Mouse (Mus musculus): Measurements from ENCODE around the gene 9530053A07Rik. TPM values are rescaled to one million over a fixed set of nuclear protein-coding genes. Genes with fewer than 3 reads are reported as not detected.

Gene 9530053A07Rik
- polyA plus RNA-seq, 1 experiment from 2014 or later = 0.03 TPM

GRCm38 (mm10) chr7:28196528-28196927 is 67.3 kb downstream of the 9530053A07Rik start:
- peaks cover 46% of the 10 kb centered on the region for H3K36me3 ChIP-seq

DNA sequence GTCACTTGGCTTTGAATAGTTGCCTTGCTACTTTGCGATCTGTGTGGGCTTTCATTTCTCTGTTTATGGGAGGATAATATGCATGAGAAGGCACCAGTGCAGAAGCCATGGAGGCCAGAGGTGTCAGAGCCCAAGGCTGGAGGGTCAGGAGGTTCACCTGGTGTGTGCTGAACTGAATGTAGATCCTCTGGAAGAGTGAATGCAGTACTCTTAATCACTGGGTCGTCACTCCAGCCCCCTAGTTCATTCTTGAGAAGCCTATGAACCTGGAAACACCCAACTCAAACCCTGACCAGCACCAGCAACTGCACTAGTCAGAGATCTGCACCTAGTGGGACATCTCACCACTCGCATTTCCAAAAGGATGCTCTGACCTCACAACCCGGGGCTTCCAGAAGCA is 69.8 kb downstream of the 9530053A07Rik start:
- no peak overlapping the region for H3K27ac ChIP-seq (replicated peaks)

More at GRCm38 (mm10) chr7:28196528-28196927, 67.3 kb downstream of the 9530053A07Rik start:
- Histone ChIP-seq H3K27me3 (no peaks in the 10 kb centered on the region), H3K27ac (replicated peaks) (no peak overlapping the region), H3K9me3 (replicated peaks) (no peaks in the 10 kb centered on the region), H3K4me3 (replicated peaks) (no peak overlapping the region), H3K4me2 (replicated peaks) (no peak overlapping the region), H3K9ac (no peak overlapping the region), H3K4me1 (no peaks in the 10 kb centered on the region)
- ATAC-seq (ENCODE audit: insufficient number of reproducible peaks, low FRiP score, low TSS enrichment, low read depth) = no peak
- WGBS = 69% methylated on average over 14 of the region's 14 CpGs

DNA sequence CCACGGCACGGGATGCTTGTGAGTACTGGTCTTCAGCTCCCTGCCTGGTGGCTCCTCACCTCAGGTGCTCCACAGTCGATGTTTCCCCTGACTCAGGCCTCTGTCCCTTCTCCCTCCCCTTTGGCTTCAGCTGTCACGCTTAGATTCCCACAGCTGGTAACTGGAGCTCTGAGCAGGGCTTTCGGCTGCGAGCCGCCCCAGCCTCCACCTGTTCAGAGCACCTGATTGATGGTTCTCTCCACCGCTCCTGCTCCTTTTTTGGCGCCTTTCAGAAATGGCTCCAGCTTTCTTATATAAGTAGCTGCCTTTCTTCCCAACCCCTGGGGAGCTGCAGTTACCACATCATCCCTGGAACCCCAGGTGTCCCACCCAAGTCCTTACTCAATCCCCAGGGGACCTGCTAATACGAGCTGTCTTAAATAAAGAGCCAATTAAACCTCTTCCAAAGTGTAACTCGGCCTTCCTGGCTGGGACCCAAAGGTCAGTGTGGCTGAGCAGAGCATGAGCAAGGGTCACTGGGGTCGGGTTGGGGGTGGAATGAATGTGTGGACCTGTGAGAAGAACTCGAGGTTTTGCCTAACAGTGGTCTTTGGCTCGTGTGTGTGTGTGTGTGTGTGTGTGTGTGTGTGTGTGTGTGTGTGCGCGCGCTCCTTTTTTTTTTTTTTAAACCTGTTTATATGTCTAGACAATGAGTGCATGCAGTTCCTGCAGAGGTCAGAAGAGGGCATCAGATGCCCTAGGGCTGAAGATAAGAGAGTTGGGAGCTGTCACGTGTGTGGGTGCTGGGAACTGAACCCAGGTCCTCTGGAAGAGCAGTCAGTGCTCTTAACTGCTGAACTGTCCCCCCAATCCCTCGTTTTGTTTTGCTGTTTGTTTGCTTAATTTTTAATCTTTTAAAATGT is 74.2 kb downstream of the 9530053A07Rik start:
- peak; percentile 63 for ATAC-seq (ENCODE audit: insufficient number of reproducible peaks, low FRiP score, low TSS enrichment, low read depth)
- no peak overlapping the region for H3K27ac ChIP-seq (replicated peaks)
- WGBS = 61% methylated on average over 19 of the region's 19 CpGs

More for the DNA sequence above, 69.8 kb downstream of the 9530053A07Rik start:
- Histone ChIP-seq H3K4me2 (replicated peaks) (no peak overlapping the region), H3K9ac (no peak overlapping the region), H3K9me3 (replicated peaks) (no peaks in the 10 kb centered on the region), H3K4me1 (no peaks in the 10 kb centered on the region), H3K36me3 (peaks cover 23% of the 10 kb centered on the region), H3K27me3 (no peaks in the 10 kb centered on the region), H3K4me3 (replicated peaks) (no peak overlapping the region)
- no peak for ATAC-seq (ENCODE audit: insufficient number of reproducible peaks, low FRiP score, low TSS enrichment, low read depth)
- 66% methylated on average over 4 of the region's 4 CpGs for WGBS

DNA sequence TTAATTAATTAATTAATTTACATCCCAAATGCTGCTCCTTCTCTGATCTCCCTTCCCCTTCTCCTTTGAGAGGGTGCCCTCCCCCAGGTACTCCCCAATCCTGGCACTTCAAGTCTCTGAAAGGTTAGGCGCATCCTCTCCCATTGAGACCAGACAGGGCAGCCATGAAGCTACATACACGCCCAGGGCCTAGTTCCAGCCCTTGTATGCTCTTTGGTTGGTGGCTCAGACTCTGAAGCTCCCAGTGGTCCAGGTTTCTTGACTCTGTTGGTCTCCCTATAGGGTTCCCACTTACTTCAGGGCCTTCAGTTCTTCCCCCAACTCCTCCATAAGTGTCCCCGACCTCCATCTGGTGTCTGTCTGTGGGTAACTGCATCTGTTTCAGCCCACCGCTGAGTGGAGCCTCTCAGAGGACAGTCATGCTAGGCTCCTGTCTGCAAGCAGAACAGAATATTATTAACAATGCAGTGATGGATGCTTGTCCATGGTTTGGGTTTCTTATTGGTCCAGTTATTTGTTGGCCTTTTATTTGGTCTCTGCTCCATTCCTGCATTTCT is 76.9 kb downstream of the 9530053A07Rik start:
- H3K36me3 ChIP-seq = no peaks in the 10 kb centered on the region
- 71% methylated on average over 4 of the region's 4 CpGs for WGBS
- no peaks in the 10 kb centered on the region for H3K9me3 ChIP-seq (replicated peaks)
- no peak overlapping the region for H3K4me2 ChIP-seq (replicated peaks)
- no peak overlapping the region for H3K4me3 ChIP-seq (replicated peaks)
- no peak overlapping the region for H3K9ac ChIP-seq
- no peak for ATAC-seq (ENCODE audit: insufficient number of reproducible peaks, low FRiP score, low TSS enrichment, low read depth)
- no peaks in the 10 kb centered on the region for H3K27me3 ChIP-seq
- no peak overlapping the region for H3K27ac ChIP-seq (replicated peaks)
- H3K4me1 ChIP-seq = no peaks in the 10 kb centered on the region

More for the DNA sequence above, 74.2 kb downstream of the 9530053A07Rik start:
- Histone ChIP-seq H3K4me1 (no peaks in the 10 kb centered on the region), H3K4me3 (replicated peaks) (no peak overlapping the region), H3K27me3 (no peaks in the 10 kb centered on the region), H3K4me2 (replicated peaks) (no peak overlapping the region), H3K9ac (no peak overlapping the region), H3K36me3 (no peaks in the 10 kb centered on the region), H3K9me3 (replicated peaks) (no peaks in the 10 kb centered on the region)

- Histone ChIP-seq H3K4me2 (replicated peaks) (peak overlapping the region; percentile 52), H3K9ac (0 out of 2 replicates have a peak overlapping the region, but pooled peaks have one; percentile 26), H3K27ac (replicated peaks) (no peak overlapping the region), H3K4me3 (replicated peaks) (peak overlapping the region; percentile 35), H3K36me3 (no peaks in the 10 kb centered on the region), H3K4me1 (no peaks in the 10 kb centered on the region), H3K9me3 (replicated peaks) (no peaks in the 10 kb centered on the region), H3K27me3 (no peaks in the 10 kb centered on the region)
- no peak for ATAC-seq (ENCODE audit: insufficient number of reproducible peaks, low FRiP score, low TSS enrichment, low read depth)
- WGBS = 34% methylated on average over 12 of the region's 12 CpGs
These were observed 79.2 kb downstream of the 9530053A07Rik start for GRCm38 (mm10) chr7:28208396-28208987.

- no peaks in the 10 kb centered on the region for H3K36me3 ChIP-seq
- H3K27me3 ChIP-seq = no peaks in the 10 kb centered on the region
- peak overlapping the region; percentile 35 for H3K4me3 ChIP-seq (replicated peaks)
- H3K9me3 ChIP-seq (replicated peaks) = no peaks in the 10 kb centered on the region
- no peak; the same call in 1 of the 2 replicates for ATAC-seq (ENCODE audit: insufficient number of reproducible peaks, low FRiP score, low TSS enrichment, low read depth)
- 0 out of 2 replicates have a peak overlapping the region, but pooled peaks have one; percentile 26 for H3K9ac ChIP-seq
- peak overlapping the region; percentile 34; the same call in 1 of the 2 replicates for H3K27ac ChIP-seq (replicated peaks)
- H3K4me1 ChIP-seq = no peaks in the 10 kb centered on the region
- peak overlapping the region; percentile 52 for H3K4me2 ChIP-seq (replicated peaks)
- 45% methylated on average over 19 of the region's 19 CpGs for WGBS
These were observed 79.8 kb downstream of the 9530053A07Rik start for GRCm38 (mm10) chr7:28208988-28209508.

DNA sequence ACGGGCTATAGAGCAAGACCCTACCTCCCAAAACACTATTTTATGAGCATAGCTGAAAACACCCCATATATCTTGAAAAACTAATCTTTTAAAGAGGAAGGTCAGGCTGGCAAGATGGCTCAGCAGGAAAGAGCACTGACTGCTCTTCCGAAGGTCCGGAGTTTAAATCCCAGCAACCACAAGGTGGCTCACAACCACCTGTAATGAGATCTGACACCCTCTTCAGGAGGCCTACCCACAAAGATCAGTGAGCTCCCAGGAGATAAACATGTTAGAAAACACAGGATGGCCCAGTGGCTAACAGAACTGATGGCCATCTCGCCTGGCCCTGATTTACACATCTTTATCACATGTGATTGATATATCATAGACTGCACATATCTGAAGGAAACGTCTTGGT is 81.5 kb downstream of the 9530053A07Rik start:
- 47% methylated on average over 5 of the region's 5 CpGs for WGBS
- no peaks in the 10 kb centered on the region for H3K27me3 ChIP-seq
- ATAC-seq (ENCODE audit: insufficient number of reproducible peaks, low FRiP score, low TSS enrichment, low read depth) = no peak

GRCm38 (mm10) chr7:28214142-28214541 is 84.9 kb downstream of the 9530053A07Rik start:
- H3K4me1 ChIP-seq = no peaks in the 10 kb centered on the region
- WGBS = 34% methylated on average over 10 of the region's 10 CpGs
- no peak for ATAC-seq (ENCODE audit: insufficient number of reproducible peaks, low FRiP score, low TSS enrichment, low read depth)

More for the DNA sequence above, 81.5 kb downstream of the 9530053A07Rik start:
- no peak overlapping the region for H3K9ac ChIP-seq
- no peak overlapping the region for H3K4me2 ChIP-seq (replicated peaks)
- H3K4me3 ChIP-seq (replicated peaks) = no peak overlapping the region
- no peaks in the 10 kb centered on the region for H3K4me1 ChIP-seq
- H3K9me3 ChIP-seq (replicated peaks) = no peaks in the 10 kb centered on the region
- no peaks in the 10 kb centered on the region for H3K36me3 ChIP-seq
- no peak overlapping the region for H3K27ac ChIP-seq (replicated peaks)

More at GRCm38 (mm10) chr7:28214142-28214541, 84.9 kb downstream of the 9530053A07Rik start:
- no peaks in the 10 kb centered on the region for H3K9me3 ChIP-seq (replicated peaks)
- H3K36me3 ChIP-seq = no peaks in the 10 kb centered on the region
- no peak overlapping the region for H3K4me2 ChIP-seq (replicated peaks)
- H3K27ac ChIP-seq (replicated peaks) = no peak overlapping the region
- no peak overlapping the region for H3K4me3 ChIP-seq (replicated peaks)
- H3K9ac ChIP-seq = no peak overlapping the region
- H3K27me3 ChIP-seq = no peaks in the 10 kb centered on the region

Other genes starting within 250 kb of the 9530053A07Rik start
- gene Zfp974, start 200.0 kb upstream of the 9530053A07Rik start, polyA plus RNA-seq (2015; fragmentation: Nextera tagmentation; extraction: Ambion mirVana) = 7.5 and 8.1 TPM in 2 replicates
- gene Zfp780b, start 150.3 kb upstream of the 9530053A07Rik start, polyA plus RNA-seq (2015; fragmentation: Nextera tagmentation; extraction: Ambion mirVana) = 17.6 and 20.9 TPM in 2 replicates
- gene Zfp850, start 115.4 kb upstream of the 9530053A07Rik start, polyA plus RNA-seq (2015; fragmentation: Nextera tagmentation; extraction: Ambion mirVana) = 3.3 and 3.4 TPM in 2 replicates
- gene Psmc4, start 79.4 kb upstream of the 9530053A07Rik start, polyA plus RNA-seq (2015; fragmentation: Nextera tagmentation; extraction: Ambion mirVana) = 288 and 301 TPM in 2 replicates
- 0.49 and 0.69 TPM in 2 replicates for gene Fcgbp, start 58.2 kb upstream of the 9530053A07Rik start, polyA plus RNA-seq (2015; fragmentation: Nextera tagmentation; extraction: Ambion mirVana)
- gene Fbl, start 40.2 kb downstream of the 9530053A07Rik start, polyA plus RNA-seq (2015; fragmentation: Nextera tagmentation; extraction: Ambion mirVana) = 114 and 116 TPM in 2 replicates
- 14.9 and 15.2 TPM in 2 replicates for gene Dyrk1b, start 50.0 kb downstream of the 9530053A07Rik start, polyA plus RNA-seq (2015; fragmentation: Nextera tagmentation; extraction: Ambion mirVana)
- 3.8 and 5.5 TPM in 2 replicates for gene Eid2, start 138.4 kb downstream of the 9530053A07Rik start, polyA plus RNA-seq (2015; fragmentation: Nextera tagmentation; extraction: Ambion mirVana)
- 13.6 and 15.5 TPM in 2 replicates for gene Eid2b, start 148.3 kb downstream of the 9530053A07Rik start, polyA plus RNA-seq (2015; fragmentation: Nextera tagmentation; extraction: Ambion mirVana)
- 0.13 and 0.30 TPM in 2 replicates for gene Selenov, start 161.7 kb downstream of the 9530053A07Rik start, polyA plus RNA-seq (2015; fragmentation: Nextera tagmentation; extraction: Ambion mirVana)
- 2.0 and 2.4 TPM in 2 replicates for gene Dll3, start 172.8 kb downstream of the 9530053A07Rik start, polyA plus RNA-seq (2015; fragmentation: Nextera tagmentation; extraction: Ambion mirVana)
- 125 and 128 TPM in 2 replicates for gene Timm50, start 182.6 kb downstream of the 9530053A07Rik start, polyA plus RNA-seq (2015; fragmentation: Nextera tagmentation; extraction: Ambion mirVana)
- 93.3 and 98.8 TPM in 2 replicates for gene Supt5, start 209.3 kb downstream of the 9530053A07Rik start, polyA plus RNA-seq (2015; fragmentation: Nextera tagmentation; extraction: Ambion mirVana)
- 1,000 and 1,004 TPM in 2 replicates for gene Rps16, start 221.2 kb downstream of the 9530053A07Rik start, polyA plus RNA-seq (2015; fragmentation: Nextera tagmentation; extraction: Ambion mirVana)
- 66.8 and 76.1 TPM in 2 replicates for gene Plekhg2, start 243.1 kb downstream of the 9530053A07Rik start, polyA plus RNA-seq (2015; fragmentation: Nextera tagmentation; extraction: Ambion mirVana)

Measured in embryonic facial prominence, embryonic 15.5 days (tissue).